Mouse (Mus musculus) forelimb bud, embryonic 11.5 days (tissue): ENCODE results near the gene Chaf1b.

Experiments
- DNase-seq: peaks from one replicate; pipeline ENCODE4 v3.0.0-alpha.2; 2012; ENCODE audit warnings: low read depth, low spot score

Chaf1b gene

DNA sequence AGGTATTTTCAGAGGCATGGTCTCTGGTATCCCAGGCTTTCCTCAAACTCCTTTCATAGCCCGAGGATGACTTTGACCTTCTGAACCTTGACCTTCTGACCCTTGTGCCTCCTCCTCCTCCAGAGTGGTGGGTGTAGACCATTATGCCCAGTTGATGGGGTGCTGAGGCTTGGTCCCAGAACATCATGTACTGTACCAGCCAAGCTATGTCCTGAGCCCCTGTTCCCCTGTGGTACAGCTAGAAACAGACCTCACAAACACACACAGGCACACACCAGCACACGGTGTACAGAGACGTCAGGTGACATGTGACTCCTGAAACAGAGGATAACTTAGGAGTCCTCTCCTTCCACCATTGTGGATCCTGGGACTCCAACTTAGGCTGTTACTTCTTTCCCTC, 29.1 kb downstream of the Chaf1b start:
- DNase-seq, result no peak

- DNase-seq, result no peak
These were observed 30.3 kb downstream of the Chaf1b start for GRCm38 (mm10) chr16:93913881-93914576.

- no peak for DNase-seq
These were observed 31.7 kb downstream of the Chaf1b start for GRCm38 (mm10) chr16:93915338-93915849.

DNA sequence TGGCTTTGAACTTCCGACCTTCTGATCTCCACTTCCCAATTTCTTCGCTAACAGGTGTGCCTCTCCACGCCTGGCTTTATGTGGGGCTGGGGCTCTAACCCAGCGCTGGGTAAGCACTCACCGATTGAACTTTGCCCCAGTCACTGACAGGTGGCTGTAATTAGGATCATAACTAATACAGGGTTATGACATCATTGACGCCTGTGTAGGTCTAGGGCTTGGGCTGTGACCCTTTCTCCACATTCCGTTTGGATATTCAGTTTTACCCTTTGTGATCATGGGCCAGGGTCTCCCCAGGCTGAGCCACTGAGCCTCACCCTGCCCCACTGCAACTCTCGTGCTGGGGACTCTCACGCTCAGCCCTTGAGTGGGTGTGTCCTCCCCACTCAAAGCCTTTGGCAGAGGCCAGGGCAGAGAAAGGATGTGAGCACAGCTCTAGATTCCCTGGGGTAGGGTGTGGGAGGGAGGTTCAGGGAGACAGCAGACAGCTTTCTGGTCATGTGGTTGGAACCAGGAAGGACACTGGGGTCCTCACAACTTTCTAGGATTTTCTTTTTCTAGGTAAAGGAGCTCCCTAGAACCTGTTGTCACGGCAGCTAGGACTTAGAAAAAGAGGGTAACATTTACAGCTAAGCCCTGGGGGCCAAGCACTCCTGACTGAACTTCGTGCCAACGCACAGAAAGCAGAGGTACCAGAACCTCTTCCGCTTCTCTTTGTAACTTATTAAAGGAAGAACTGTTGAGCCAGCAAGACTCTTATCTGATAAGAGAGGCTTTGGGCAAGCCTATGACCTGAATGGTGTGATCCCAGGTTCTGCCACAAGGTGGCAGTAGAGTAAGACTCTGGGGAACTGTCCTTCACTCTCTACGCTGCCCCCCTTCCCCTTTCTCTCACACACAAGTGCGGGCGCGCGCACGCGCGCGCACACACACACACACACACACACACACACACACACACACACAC, 34.3 kb downstream of the Chaf1b start:
- DNase-seq, result peak; percentile 88

DNA sequence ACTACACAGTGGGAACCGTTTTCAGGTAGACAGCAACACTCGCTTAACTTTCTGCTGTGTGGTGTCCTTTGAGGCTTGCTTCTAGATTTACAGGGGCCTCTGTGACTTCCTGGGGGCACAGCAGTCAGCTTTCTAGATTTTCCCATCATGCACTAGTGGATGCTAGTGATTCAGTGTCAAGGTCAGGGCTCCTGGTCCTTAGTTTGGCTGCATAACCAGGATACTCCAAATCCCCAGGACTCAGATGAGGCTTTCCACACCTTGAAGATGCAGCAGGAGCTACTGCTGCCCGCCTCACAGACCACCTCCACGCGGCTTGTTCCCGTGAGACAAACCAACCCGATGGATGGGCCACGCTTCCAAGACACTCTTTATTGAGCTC, 35.0 kb downstream of the Chaf1b start:
- no peak for DNase-seq

DNA sequence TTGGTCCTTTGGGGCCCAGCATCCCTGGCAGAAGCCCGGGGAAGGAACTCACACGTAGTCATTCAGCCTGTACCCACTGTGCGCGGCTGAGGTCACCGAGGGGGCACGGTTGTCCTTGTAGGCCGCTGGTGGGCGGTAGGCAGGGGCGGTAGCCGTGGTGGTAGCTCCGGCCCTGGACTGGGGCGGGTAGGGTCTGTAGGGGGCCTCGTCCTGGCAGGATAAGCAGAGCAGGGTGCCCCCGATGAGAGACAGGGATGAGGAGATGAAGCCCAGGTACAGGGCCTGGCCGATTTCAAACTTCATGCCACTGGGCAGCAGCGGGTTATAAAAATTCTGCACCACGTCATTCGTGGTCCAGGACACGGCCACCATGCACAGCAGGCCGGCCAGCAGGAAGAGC, 35.5 kb downstream of the Chaf1b start:
- DNase-seq, result no peak

GRCm38 (mm10) chr16:93920673-93921072, 37.0 kb downstream of the Chaf1b start:
- no peak for DNase-seq

DNA sequence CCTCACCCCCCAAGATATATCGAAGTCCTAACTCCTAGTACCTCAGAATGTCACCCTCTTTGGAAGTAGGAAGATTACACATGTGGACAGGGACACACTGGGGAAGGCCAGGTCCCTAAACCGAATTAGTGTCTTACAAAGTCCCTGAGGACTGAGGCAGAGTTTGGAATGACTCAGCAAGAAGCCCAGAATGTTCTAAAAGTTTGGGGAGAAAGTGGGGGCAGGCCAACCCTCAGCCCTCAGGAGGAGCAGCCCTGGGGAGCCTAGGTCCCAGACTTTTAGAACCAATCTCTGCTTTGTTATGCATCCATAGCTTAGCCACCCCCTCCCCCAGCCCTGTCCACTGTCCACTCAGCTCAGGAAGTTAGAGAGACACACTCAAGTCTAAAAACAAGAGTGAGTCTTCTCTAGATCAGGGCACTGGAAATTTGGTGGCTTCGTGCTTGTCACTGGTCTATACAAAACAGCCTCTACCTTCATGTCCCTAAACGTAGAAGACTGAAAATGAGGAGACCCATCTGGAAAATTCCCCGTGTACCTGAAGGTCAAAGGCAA, 39.2 kb downstream of the Chaf1b start:
- no peak for DNase-seq

DNA sequence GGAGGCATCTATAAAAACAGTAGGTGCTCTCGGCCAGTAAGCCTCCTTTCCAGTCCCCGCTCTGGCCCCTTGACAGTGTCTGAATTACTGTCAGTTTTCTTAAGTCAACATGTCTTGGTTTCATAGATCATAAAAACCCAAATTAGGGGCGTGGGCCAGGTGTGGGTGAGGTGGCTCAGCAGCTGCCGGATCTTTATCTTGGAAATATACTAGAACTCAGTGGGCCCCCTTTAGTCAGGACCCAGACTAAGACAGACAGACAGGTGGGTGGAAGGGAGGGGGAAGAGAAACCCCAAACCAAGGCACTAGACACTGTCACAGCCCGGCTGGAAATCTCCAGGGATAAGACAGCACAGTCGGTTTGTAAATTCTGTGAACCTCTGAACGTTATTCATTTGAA, 40.1 kb downstream of the Chaf1b start:
- DNase-seq, result no peak

DNA sequence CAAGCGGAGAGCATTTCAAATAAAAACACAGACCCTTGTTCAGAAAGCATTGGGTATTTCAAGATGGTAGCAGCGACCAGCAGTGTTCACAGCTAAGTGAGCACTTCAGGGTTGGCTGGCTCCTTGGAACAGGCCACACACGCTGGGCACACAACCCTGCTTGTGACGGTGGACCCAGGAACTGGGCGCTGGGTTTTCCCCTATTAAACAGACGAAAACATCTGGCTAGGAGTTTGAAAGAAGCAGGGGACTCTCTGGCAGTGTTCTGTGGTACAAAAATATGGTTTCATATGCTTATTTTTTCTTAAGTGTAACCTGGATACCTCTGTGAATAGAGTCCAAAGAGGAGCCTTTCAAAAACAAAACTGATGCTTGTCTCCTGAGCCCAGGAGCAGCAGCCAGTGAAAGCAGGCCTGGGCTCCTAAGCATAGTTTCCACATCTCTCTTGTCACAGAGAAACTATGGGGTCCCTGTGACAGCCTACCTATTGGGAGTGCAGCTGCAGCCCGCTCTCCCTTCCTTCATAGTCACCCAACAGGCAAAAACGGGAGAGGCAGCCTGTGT, 42.1 kb downstream of the Chaf1b start:
- no peak for DNase-seq

DNA sequence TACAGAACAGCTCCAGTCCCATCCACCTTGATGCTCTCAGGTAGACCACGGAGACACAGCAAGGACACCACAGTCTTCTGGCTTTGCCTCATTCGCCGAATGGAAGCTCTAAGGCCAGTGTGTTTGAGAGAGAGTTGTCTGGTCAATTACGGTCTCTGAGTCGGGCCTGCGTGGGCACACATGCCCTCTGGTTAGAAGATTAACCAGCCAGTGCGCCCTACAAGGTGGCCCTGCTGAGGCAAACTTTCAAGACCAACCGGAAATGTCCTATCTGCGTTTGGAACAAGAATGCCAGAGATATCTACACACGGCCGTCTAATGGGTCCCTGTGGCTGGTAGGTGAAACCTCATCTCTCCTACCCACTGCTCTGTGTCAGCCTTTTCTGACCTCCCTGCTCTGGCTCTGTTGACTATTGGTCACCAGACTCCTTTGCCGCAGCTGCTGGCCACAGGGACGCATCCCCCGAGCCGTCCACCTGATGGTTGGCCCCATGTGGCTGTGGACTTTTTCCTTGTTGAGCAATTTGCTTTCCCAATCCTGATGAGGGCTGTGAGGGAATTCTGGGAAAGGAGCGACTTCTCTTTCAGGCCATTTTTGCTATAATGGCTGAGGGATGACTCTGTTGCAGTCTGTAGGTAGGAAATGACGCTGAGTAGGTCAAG, 45.8 kb downstream of the Chaf1b start:
- no peak for DNase-seq

- no peak for DNase-seq
These were observed 48.8 kb downstream of the Chaf1b start for GRCm38 (mm10) chr16:93932185-93933168.

DNA sequence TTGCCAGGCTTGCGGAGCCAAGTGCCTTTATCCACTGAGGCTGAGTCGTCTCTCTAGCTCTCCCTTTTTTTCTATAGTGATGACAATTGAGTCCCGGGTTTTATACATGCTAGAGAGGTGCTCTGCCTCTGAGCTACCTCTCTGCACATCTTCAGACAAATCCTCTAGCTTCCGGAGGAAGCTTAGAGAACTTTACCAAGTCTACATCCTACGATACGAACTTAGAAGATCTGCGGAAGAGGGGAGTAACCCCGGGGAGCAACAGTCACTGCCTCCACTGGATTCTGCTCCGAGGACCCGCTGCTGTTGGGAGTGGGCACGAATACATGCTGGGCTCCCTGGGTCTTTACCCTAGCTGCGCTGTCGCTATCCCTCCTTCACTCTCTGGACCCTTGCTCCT, 50.9 kb downstream of the Chaf1b start:
- DNase-seq, result no peak

DNA sequence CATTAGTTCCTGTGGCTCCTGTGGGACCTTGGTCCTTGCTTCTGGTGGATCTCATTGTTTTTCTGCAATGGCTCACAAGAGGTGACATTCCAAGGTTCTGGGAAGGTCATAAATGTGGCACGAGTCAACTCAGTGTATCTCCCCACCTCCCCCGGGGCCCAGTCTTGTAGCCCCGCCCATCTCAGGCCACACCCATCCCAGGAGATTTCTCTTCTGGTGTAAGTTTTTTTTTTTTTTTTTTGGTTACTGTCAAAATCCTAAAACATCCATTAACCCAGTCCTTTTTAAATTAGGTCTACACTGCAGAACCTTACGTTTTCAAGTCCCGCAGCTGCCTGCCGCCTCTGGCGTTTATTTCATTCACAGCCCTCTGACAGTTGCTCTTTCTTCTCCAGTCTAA, 51.3 kb downstream of the Chaf1b start:
- DNase-seq, result no peak

DNA sequence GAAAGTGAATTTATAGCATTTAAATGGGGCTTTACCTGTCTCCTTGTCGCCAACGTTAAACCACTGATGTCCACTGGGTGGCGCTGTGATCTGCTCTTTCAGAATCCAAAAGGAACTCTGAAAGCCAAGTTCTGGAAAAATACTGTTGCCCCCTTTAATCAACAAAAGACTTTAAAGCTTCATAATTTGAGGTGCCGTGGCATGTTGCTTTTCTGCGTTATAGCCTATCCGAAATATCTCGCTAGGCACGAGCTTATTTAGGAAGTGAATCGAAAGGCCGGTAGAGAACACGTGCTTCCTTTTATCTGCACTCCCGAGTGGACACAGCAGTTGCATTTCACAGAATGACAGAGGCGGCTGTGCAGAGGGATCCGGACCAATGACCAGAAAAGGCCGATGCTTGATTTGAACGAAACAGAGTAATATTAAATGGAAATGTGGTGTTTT, 54.7 kb downstream of the Chaf1b start:
- peak; percentile 86 for DNase-seq

DNA sequence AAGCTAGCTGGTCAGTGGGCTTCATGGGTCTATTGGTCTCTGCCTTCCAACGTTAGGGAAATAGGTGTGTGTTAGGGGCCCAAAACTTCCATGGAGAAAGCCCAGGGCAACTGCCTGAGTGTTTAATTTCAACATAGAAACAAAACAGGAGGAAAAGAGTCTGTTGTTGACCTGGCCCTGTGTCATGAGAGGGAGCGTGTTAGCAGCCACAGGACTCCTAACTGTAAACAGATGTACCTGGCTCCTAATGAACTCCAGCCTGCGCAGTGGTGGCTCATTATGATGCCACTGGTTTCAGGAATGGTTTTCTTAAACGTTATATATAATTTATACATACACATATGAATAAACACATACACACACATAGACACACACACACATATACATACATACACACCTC, 56.3 kb downstream of the Chaf1b start:
- DNase-seq, result peak; percentile 70

DNA sequence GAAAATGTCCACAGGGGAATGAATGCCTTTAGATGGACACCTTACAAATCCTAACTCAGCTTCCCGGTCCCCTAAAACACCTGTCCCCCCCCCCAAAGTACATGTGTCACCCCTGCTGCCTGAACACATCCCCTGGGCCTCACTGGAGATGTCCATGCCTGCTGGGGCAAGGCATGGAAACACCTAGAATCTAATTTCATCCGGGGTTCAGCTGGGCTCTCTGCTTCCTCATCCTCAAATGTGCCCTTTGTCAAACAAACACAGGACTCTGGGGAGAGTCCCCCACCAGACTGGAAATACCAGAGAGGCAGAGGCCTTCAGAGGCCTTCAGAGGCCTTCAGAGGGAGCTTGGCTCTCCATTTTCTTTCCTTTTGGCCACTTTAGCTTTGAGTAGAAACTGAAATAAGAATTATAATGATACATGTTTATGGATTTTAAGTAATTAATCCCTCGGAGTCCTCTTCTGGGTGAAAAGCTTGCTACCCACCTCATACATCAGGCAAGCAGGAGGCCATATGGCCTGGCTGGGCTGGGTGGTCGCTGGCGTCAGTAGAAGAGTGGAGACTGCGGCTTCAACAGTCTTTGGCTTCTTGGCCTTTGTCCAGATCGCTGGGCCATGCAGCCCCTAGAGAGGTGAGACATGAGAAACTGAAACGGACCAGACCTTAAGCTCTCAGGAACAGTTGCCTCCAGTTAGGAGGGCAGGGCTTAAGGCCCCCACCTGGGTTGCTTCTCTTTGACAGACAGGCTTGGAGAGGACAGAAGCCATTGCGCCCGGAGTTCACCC, 58.3 kb downstream of the Chaf1b start:
- no peak for DNase-seq

- DNase-seq, result no peak
These were observed 59.2 kb downstream of the Chaf1b start for GRCm38 (mm10) chr16:93942796-93943502.

DNA sequence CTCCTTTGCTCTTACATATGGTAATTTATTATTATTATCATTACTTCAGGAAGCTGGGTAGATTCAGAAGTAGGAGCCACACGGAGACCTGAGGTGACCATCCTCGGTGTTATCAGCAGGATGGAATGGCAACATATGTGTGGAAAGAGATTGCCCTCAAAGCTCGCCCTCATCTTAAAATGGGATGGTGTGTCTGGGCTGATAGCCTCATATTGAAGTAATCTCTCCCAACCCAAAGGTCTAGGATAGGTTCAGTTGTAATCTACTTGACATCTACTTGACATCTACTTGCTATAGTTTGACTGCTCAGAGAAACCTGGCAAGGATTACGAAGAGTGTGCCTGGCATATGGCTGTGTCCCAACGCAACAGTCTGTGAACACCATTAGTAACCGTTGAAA, 60.6 kb downstream of the Chaf1b start:
- DNase-seq, result no peak
